In the genomic region with DNA sequence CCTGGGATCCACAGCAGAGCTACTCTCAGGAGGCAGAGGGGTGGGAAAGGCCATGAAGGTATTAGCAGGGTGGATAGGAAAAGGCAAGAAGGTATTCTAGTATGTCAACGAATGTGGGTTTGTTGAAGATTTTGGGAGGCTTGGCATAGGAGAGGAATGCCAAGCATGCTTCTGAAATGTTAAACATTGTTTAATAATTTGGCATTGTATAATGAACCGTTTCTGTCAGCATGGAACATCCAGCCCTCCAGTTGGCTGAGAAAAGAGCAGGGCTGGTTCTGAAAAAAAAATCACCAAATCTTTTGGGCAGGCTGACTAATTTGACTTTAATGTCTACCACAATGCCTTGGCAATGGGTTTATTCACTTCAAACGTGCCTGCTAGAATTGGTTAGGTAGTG, we compare ENCODE assay signal across 16 mouse cellular contexts.
"Had no signal": no experiment of that assay in that cellular context is flagged by ENCODE, and none has a peak within 500 bp of the region (broad histone marks: within the 10 kb centered on the region; RNA-seq: fewer than 3 reads in every experiment).

No protein-coding gene starts in this region.

- H3K4me1 ChIP-seq: stomach, embryonic 15.5 days had no signal

- DNase-seq: retina, postnatal 1 day; right cerebral cortex, adult 18-20 months; right cerebral cortex, postnatal 14 days; right cerebral cortex, postnatal 25 days; right cerebral cortex, postnatal 4 days; spleen, adult 18-20 months; thymus, adult 18-20 months; thymus, adult 2 months; thymus, postnatal 14 days; thymus, postnatal 25 days; thymus, postnatal 36 days; thymus, postnatal 4 days had no signal

- H3K9ac ChIP-seq: neural tube, embryonic 13.5 days; neural tube, embryonic 15.5 days; stomach, embryonic 15.5 days had no signal

- H3K4me3 ChIP-seq: neural tube, embryonic 13.5 days; neural tube, embryonic 15.5 days; stomach, embryonic 15.5 days had no signal

- H3K27me3 ChIP-seq: neural tube, embryonic 13.5 days; neural tube, embryonic 15.5 days; stomach, embryonic 15.5 days had no signal

- H3K36me3 ChIP-seq: neural tube, embryonic 13.5 days; neural tube, embryonic 15.5 days; stomach, embryonic 15.5 days had no signal

- H3K27ac ChIP-seq: neural tube, embryonic 13.5 days; neural tube, embryonic 15.5 days; stomach, embryonic 15.5 days; stomach, postnatal 0 days had no signal
